Mouse (Mus musculus) lung, embryonic 14.5 days (tissue): ENCODE results near the gene Zbed3. TPM values are rescaled to one million over a fixed set of nuclear protein-coding genes. Genes with fewer than 3 reads are reported as not detected.

ENCODE experiments used
- ATAC-seq: fragments of 200-750 bp; cut with Nextera tagmentation; 2 replicates; pipeline ENCODE4 v1.8.0; 2017; ENCODE audit warnings: mild to moderate bottlenecking, moderate TSS enrichment, moderate library complexity; ENCODE audit not compliant: insufficient read depth
- DNase-seq: peaks from one replicate; pipeline ENCODE4 v3.0.0-alpha.2; 2015
- H3K27ac ChIP-seq: fragments of 300-500 bp; sonication (generic); 2 replicates; pipeline ENCODE4 v1.5.1; 2014; ENCODE audit warnings: low read depth, mild to moderate bottlenecking, moderate library complexity
- H3K27me3 ChIP-seq: fragments of 300-500 bp; sonication (generic); 2 replicates; pipeline ENCODE4 v1.6.1; 2014; ENCODE audit warnings: low read length, control low read depth; ENCODE audit not compliant: insufficient read depth
- H3K36me3 ChIP-seq: fragments of 300-500 bp; sonication (generic); 2 replicates; pipeline ENCODE4 v1.6.1; 2014; ENCODE audit warnings: control low read depth; ENCODE audit not compliant: insufficient read depth
- H3K4me1 ChIP-seq: fragments of 300-500 bp; sonication (generic); 2 replicates; pipeline ENCODE4 v1.6.1; 2014; ENCODE audit warnings: antibody characterized with exemption, control low read depth; ENCODE audit not compliant: insufficient read depth
- H3K4me2 ChIP-seq: fragments of 300-500 bp; sonication (generic); 2 replicates; pipeline ENCODE4 v1.6.1; 2014; ENCODE audit warnings: mild to moderate bottlenecking
- H3K4me3 ChIP-seq: fragments of 300-500 bp; sonication (generic); 2 replicates; pipeline ENCODE4 v1.5.1; 2014; ENCODE audit warnings: low read depth, low read length
- H3K9ac ChIP-seq: fragments of 300-500 bp; sonication (generic); 2 replicates; pipeline ENCODE4 v1.6.1; 2014
- H3K9me3 ChIP-seq: fragments of 300-500 bp; sonication (generic); 2 replicates; pipeline ENCODE4 v1.6.1; 2016; ENCODE audit warnings: low read depth, low read length, control low read depth
- CTCF ChIP-seq: IDR thresholded peaks from 2 replicates; pipeline ENCODE4 v1.5.1; 2016; ENCODE audit warnings: antibody characterized with exemption, low read depth
- WGBS: fragments of 180-500 bp; shearing (Covaris S2); extraction: QIAGEN DNeasy Blood & Tissue Kit; methylation state at CpG from one replicate; pipeline ENCODE4 v1.1.7; 2014; 5-methylcytosine and 5-hydroxymethylcytosine counted together
- polyA plus RNA-seq: library from polyadenylated mRNA; unstranded; fragments of >200 nt; fragmentation: Nextera tagmentation; extraction: Ambion mirVana; gene quantifications from 2 replicates; pipeline ENCODE4 v1.2.1, GENCODE M21; 2014

The Zbed3 gene
- polyA plus RNA-seq, 1 experiment from 2014 or later: 74.9 TPM

GRCm38 (mm10) chr13:95332086-95332899 is 8.9 kb downstream of the Zbed3 start:
- peak; percentile 61; the same call in 1 of the 2 replicates for ATAC-seq
- H3K9me3 ChIP-seq: no peaks in the 10 kb centered on the region
- 72% methylated on average over 11 of the region's 11 CpGs for WGBS
- H3K36me3 ChIP-seq: peaks cover 25% of the 10 kb centered on the region
- peaks cover 8% of the 10 kb centered on the region; the same call in 1 of the 2 replicates for H3K4me1 ChIP-seq
- no peaks in the 10 kb centered on the region for H3K27me3 ChIP-seq
- no peak for TF ChIP-seq CTCF
- no peak overlapping the region for H3K4me3 ChIP-seq
- H3K9ac ChIP-seq: no peak overlapping the region
- H3K27ac ChIP-seq: peak overlapping the region; percentile 37
- H3K4me2 ChIP-seq: no peak overlapping the region
- peak; percentile 19 for DNase-seq

GRCm38 (mm10) chr13:95336122-95336677 is 12.8 kb downstream of the Zbed3 start:
- Histone ChIP-seq H3K4me1 (no peaks in the 10 kb centered on the region), H3K27me3 (no peaks in the 10 kb centered on the region), H3K9ac (no peak overlapping the region), H3K4me2 (no peak overlapping the region), H3K9me3 (no peaks in the 10 kb centered on the region), H3K27ac (no peak overlapping the region), H3K36me3 (peaks cover 44% of the 10 kb centered on the region), H3K4me3 (no peak overlapping the region)
- WGBS: 78% methylated on average over 40 of the region's 40 CpGs
- DNase-seq (no peak), ATAC-seq (no peak)
- no peak for TF ChIP-seq CTCF

- H3K4me1 ChIP-seq: no peaks in the 10 kb centered on the region
- no peak for ATAC-seq
- no peak for TF ChIP-seq CTCF
These were observed 20.1 kb downstream of the Zbed3 start for GRCm38 (mm10) chr13:95343470-95343869.

GRCm38 (mm10) chr13:95345869-95346268 is 22.5 kb downstream of the Zbed3 start:
- no peak overlapping the region for H3K27ac ChIP-seq
- TF ChIP-seq CTCF: no peak
- ATAC-seq: no peak
- no peaks in the 10 kb centered on the region for H3K27me3 ChIP-seq
- no peak overlapping the region for H3K4me2 ChIP-seq
- no peaks in the 10 kb centered on the region for H3K9me3 ChIP-seq
- DNase-seq: no peak
- peaks cover 24% of the 10 kb centered on the region for H3K36me3 ChIP-seq
- 57% methylated on average over 6 of the region's 6 CpGs for WGBS
- no peaks in the 10 kb centered on the region for H3K4me1 ChIP-seq
- no peak overlapping the region for H3K9ac ChIP-seq
- H3K4me3 ChIP-seq: no peak overlapping the region

More at GRCm38 (mm10) chr13:95343470-95343869, 20.1 kb downstream of the Zbed3 start:
- Histone ChIP-seq H3K27ac (no peak overlapping the region), H3K4me2 (no peak overlapping the region), H3K9ac (no peak overlapping the region), H3K9me3 (no peaks in the 10 kb centered on the region), H3K4me3 (no peak overlapping the region), H3K36me3 (peaks cover 25% of the 10 kb centered on the region), H3K27me3 (no peaks in the 10 kb centered on the region)
- no peak for DNase-seq
- WGBS: 82% methylated on average over 8 of the region's 8 CpGs

GRCm38 (mm10) chr13:95347018-95347696 is 23.7 kb downstream of the Zbed3 start:
- peak; percentile 96 for TF ChIP-seq CTCF
- H3K9ac ChIP-seq: no peak overlapping the region

GRCm38 (mm10) chr13:95348476-95348875 is 25.1 kb downstream of the Zbed3 start:
- H3K27me3 ChIP-seq: no peaks in the 10 kb centered on the region
- H3K4me3 ChIP-seq: no peak overlapping the region
- no peak for DNase-seq
- no peak overlapping the region for H3K9ac ChIP-seq
- H3K27ac ChIP-seq: no peak overlapping the region
- no peak overlapping the region for H3K4me2 ChIP-seq
- no peaks in the 10 kb centered on the region for H3K9me3 ChIP-seq
- H3K36me3 ChIP-seq: peaks cover 48% of the 10 kb centered on the region
- no peak for ATAC-seq
- TF ChIP-seq CTCF: no peak
- WGBS: 84% methylated on average over 3 of the region's 3 CpGs
- H3K4me1 ChIP-seq: no peaks in the 10 kb centered on the region

More at GRCm38 (mm10) chr13:95347018-95347696, 23.7 kb downstream of the Zbed3 start:
- 29% methylated on average over 8 of the region's 8 CpGs for WGBS
- no peaks in the 10 kb centered on the region for H3K27me3 ChIP-seq
- ATAC-seq (peak; percentile 50; the same call in 1 of the 2 replicates), DNase-seq (peak; percentile 90)
- H3K4me1 ChIP-seq: no peaks in the 10 kb centered on the region
- H3K36me3 ChIP-seq: peaks cover 37% of the 10 kb centered on the region
- no peaks in the 10 kb centered on the region for H3K9me3 ChIP-seq
- no peak overlapping the region for H3K27ac ChIP-seq
- H3K4me2 ChIP-seq: no peak overlapping the region
- no peak overlapping the region for H3K4me3 ChIP-seq

GRCm38 (mm10) chr13:95358223-95358622 is 34.8 kb downstream of the Zbed3 start:
- no peak for DNase-seq
- Histone ChIP-seq H3K4me2 (no peak overlapping the region), H3K9ac (no peak overlapping the region), H3K4me1 (no peaks in the 10 kb centered on the region), H3K4me3 (no peak overlapping the region), H3K27me3 (no peaks in the 10 kb centered on the region), H3K27ac (no peak overlapping the region), H3K36me3 (peaks cover 90% of the 10 kb centered on the region), H3K9me3 (no peaks in the 10 kb centered on the region)
- 69% methylated on average over 2 of the region's 2 CpGs for WGBS
- ATAC-seq: no peak
- no peak for TF ChIP-seq CTCF
